Mouse (Mus musculus) midbrain, embryonic 11.5 days (tissue): Measurements from ENCODE around the gene 2610301B20Rik. TPM values are rescaled to one million over a fixed set of nuclear protein-coding genes. Genes with fewer than 3 reads are reported as not detected.
"Not testable (repeated sequence)": the region's sequence is repeated elsewhere in the genome, so short reads cannot be mapped to it uniquely, and the experiment has no call there.

ENCODE experiments used
- ATAC-seq: fragments of 200-750 bp; cut with Nextera tagmentation; 2 replicates; pipeline ENCODE4 v1.8.0; 2017; ENCODE audit warnings: moderate TSS enrichment, moderate library complexity; ENCODE audit not compliant: low FRiP score
- DNase-seq: peaks from one replicate; pipeline ENCODE4 v3.0.0; 2015; ENCODE audit warnings: low spot score; ENCODE audit errors: missing footprints
- H3K27ac ChIP-seq: fragments of 300-500 bp; sonication (generic); 2 replicates; pipeline ENCODE4 v1.5.1; 2014; ENCODE audit warnings: low read depth, low read length
- H3K27me3 ChIP-seq: fragments of 300-500 bp; sonication (generic); 2 replicates; pipeline ENCODE4 v1.6.1; 2014; ENCODE audit warnings: mild to moderate bottlenecking, low read length, moderate library complexity, mixed read lengths; ENCODE audit not compliant: control insufficient read depth, insufficient read depth
- H3K36me3 ChIP-seq: fragments of 300-500 bp; sonication (generic); 2 replicates; pipeline ENCODE4 v1.6.1; 2014; ENCODE audit warnings: mild to moderate bottlenecking, low read length, moderate library complexity, mixed read lengths; ENCODE audit not compliant: control insufficient read depth, insufficient read depth
- H3K4me1 ChIP-seq: fragments of 300-500 bp; sonication (generic); 2 replicates; pipeline ENCODE4 v1.6.1; 2014; ENCODE audit warnings: low read length; ENCODE audit not compliant: control insufficient read depth, insufficient read depth
- H3K4me2 ChIP-seq: fragments of 300-500 bp; sonication (generic); 2 replicates; pipeline ENCODE4 v1.6.1; 2014; ENCODE audit warnings: mild to moderate bottlenecking, moderate library complexity
- H3K4me3 ChIP-seq: fragments of 300-500 bp; sonication (generic); 2 replicates; pipeline ENCODE4 v1.5.1; 2014; ENCODE audit warnings: low read depth, low read length
- H3K9ac ChIP-seq: fragments of 300-500 bp; sonication (generic); 2 replicates; pipeline ENCODE4 v1.6.1; 2014; ENCODE audit warnings: low read length
- H3K9me3 ChIP-seq: fragments of 300-500 bp; sonication (generic); 2 replicates; pipeline ENCODE4 v1.6.1; 2016; ENCODE audit warnings: low read length; ENCODE audit not compliant: control insufficient read depth
- WGBS: fragments of 180-500 bp; shearing (Covaris S2); extraction: QIAGEN DNeasy Blood & Tissue Kit; methylation state at CpG from one replicate; pipeline ENCODE4 v1.1.7; 2014; 5-methylcytosine and 5-hydroxymethylcytosine counted together
- polyA plus RNA-seq: library from polyadenylated mRNA; unstranded; fragments of >200 nt; fragmentation: Nextera tagmentation; extraction: Ambion mirVana; gene quantifications from 2 replicates; pipeline ENCODE4 v1.2.1, GENCODE M21; 2014

Gene 2610301B20Rik
- polyA plus RNA-seq, 1 experiment from 2014 or later, result 63.8 TPM

DNA sequence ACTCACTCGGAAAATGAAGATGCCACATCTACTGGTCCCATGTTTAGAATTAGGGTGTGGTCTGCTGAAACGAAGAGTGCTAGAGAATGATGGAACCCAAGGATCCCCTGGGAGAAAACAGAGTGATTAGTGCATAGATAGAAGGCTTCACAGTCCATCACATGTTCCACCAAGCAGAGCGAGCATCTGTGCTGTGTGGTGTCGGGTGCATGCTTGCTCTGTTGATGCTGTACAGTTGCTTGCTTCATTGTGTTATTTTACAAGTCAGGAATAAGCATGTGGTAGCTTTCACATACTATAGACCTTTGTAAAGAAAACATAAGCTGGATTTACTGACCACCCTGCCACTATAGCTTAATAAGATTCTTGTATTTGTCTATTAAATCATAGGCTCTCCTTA, 22.0 kb downstream of the 2610301B20Rik start:
- no peak overlapping the region for H3K4me3 ChIP-seq
- ATAC-seq (no peak), DNase-seq (peak; percentile 64)
- H3K27ac ChIP-seq, result no peak overlapping the region
- H3K9me3 ChIP-seq, result no peaks in the 10 kb centered on the region
- peaks cover 2% of the 10 kb centered on the region; the same call in 1 of the 2 replicates for H3K36me3 ChIP-seq
- no peak overlapping the region for H3K4me2 ChIP-seq
- no peak overlapping the region for H3K9ac ChIP-seq
- no peaks in the 10 kb centered on the region for H3K4me1 ChIP-seq
- WGBS, result 90% methylated on average over 4 of the region's 4 CpGs
- H3K27me3 ChIP-seq, result no peaks in the 10 kb centered on the region

DNA sequence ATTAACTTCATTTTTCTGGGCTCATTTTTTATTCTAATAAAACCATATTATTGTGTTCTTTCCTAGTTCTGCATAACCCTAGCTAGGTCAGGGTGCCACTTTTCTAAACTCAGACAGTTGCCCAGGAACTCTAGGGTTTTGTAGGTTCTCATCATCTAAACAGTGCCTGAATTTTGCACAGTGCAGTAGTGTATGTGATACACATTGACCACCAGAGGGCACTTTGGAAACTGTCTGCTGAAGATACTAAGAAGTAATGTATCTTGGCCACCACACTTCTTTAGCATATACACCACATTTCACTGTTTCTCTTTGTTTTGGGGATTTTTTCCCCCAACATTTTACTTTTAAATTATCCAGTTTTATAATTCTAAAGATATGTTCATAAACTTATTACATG, 22.6 kb downstream of the 2610301B20Rik start:
- Histone ChIP-seq H3K36me3 (peaks cover 2% of the 10 kb centered on the region; the same call in 1 of the 2 replicates), H3K4me2 (no peak overlapping the region), H3K9ac (no peak overlapping the region), H3K27ac (no peak overlapping the region), H3K4me3 (no peak overlapping the region), H3K9me3 (no peaks in the 10 kb centered on the region), H3K4me1 (no peaks in the 10 kb centered on the region), H3K27me3 (no peaks in the 10 kb centered on the region)
- DNase-seq (peak; percentile 86), ATAC-seq (peak; percentile 70; the same call in 1 of the 2 replicates)

DNA sequence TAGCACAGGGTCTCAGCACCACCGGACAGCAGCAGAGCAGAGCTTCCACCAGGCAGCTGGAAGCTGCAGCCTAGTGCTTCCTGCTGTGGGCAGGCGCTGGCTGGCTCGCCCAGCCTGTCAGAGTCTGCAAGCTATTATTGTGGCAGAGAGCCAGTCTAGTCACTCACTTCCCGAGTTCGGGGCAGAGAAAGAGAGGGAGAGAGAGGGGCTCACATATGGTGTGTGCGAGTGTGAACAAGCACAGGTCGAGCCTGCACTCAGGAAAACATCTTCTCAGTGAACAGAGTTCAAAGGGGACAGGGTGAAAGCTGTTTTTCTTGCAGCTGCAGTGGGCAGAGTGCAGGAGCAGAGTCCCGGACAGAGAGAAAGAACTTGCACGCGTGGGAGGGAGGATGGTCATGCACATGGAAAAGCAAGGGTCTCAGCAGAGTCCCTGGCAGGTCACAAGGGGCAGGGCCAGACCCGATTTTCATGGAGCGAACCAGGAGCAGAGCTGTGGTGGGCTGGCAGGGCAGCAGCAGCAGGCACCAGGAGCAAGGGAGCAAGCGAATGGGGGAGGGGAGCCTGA, 31.0 kb downstream of the 2610301B20Rik start:
- no peaks in the 10 kb centered on the region for H3K27me3 ChIP-seq
- H3K4me2 ChIP-seq, result peak overlapping the region; percentile 33
- no peaks in the 10 kb centered on the region for H3K9me3 ChIP-seq
- DNase-seq, result peak; percentile 91
- no peaks in the 10 kb centered on the region for H3K36me3 ChIP-seq
- WGBS, result 6% methylated on average over 13 of the region's 13 CpGs
- ATAC-seq, result peak; percentile 71
- no peak overlapping the region for H3K4me3 ChIP-seq
- H3K4me1 ChIP-seq, result peaks cover 6% of the 10 kb centered on the region; the same call in 1 of the 2 replicates
- no peak overlapping the region for H3K27ac ChIP-seq
- H3K9ac ChIP-seq, result peak overlapping the region; percentile 34; the same call in 1 of the 2 replicates

DNA sequence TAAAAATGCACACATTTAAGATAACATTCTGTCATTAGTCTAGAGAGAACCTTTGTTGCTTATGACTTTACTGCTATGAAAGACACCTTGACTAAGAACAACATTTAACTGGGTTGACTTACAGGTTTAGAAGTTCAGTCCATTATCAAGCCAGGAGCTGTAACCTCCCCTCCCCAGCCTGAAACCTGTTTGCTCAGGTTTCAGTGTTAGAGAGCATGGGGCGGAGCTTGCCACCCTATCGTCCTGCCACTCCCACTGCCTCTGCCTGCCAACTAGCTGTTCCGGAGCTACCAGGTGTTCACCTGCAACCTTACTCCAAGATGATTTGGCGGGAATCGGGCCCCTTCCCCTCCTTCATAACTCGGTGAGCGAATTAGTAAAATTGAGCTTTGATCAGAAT, 37.1 kb downstream of the 2610301B20Rik start:
- H3K4me2 ChIP-seq, H3K4me1 ChIP-seq, H3K27ac ChIP-seq, H3K9ac ChIP-seq, H3K27me3 ChIP-seq, H3K4me3 ChIP-seq, ATAC-seq, H3K9me3 ChIP-seq, H3K36me3 ChIP-seq: not testable (repeated sequence)
- WGBS, result 52% methylated on average over 7 of the region's 7 CpGs
- peak; percentile 53 for DNase-seq

DNA sequence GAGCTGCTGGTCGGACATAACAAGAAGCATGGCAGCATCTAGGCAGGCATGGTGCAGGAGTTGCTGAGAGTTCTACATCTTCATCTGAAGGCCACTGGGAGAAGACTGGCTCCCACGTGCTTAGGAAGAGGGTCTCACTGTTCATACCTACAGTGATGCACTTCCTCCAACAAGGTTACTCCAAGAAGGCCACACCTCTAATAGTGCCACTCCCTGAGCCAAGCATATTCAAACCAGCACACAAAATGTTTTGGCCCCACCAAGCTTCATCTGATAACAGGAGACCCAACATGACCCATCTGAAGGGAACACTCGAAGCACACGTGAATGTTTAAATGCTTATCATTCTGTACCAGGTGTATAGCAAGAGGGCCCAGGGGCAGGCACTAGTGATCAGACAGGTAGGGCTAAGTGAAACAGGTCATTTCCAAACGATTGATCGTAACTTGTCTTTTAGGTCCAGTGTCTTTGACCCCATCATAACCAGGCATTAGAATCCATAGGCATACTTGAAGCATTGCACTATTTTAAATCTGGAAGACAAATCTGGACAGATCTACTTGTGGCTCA, 37.7 kb downstream of the 2610301B20Rik start:
- no peaks in the 10 kb centered on the region for H3K36me3 ChIP-seq
- H3K4me3 ChIP-seq, result no peak overlapping the region
- DNase-seq (peak; percentile 64), ATAC-seq (no peak; the same call in 1 of the 2 replicates)
- no peak overlapping the region for H3K4me2 ChIP-seq
- 80% methylated on average over 6 of the region's 6 CpGs for WGBS
- H3K9ac ChIP-seq, result no peak overlapping the region
- H3K27me3 ChIP-seq, result no peaks in the 10 kb centered on the region
- H3K27ac ChIP-seq, result no peak overlapping the region
- no peaks in the 10 kb centered on the region for H3K4me1 ChIP-seq
- H3K9me3 ChIP-seq, result no peaks in the 10 kb centered on the region

DNA sequence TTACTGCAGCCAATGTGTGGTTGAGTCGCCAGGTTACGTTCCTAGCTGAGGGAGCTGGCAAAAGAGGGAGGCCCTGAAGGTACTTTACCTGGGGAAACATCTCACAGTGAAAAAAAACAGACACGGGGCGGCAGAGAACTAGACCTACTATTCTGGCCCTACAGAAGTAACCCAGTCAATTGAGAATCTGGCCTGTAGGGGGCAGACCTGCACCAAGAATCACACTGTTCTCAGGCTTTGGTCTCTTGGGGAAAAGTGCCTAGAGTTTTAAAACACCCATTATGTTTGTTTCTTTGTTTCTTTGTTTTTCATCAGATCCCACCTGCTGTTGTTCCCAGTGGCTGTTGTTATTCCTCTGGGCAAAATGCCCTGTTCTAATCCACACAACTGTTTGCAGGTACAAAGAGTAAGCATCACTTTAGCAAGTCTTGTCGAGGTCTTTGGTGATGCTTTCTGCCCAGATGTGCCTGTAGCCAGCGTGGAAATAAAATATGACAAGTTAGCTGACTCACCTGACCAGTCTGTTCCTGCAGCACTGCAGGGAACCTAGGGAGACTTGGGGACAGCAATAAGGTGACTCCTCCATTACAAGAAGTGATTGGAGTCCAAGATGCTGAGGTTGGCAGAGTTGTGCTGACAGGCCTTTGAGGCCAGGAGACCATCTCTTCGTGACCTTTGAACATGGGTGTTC, 38.5 kb downstream of the 2610301B20Rik start:
- no peaks in the 10 kb centered on the region for H3K4me1 ChIP-seq
- no peak overlapping the region for H3K4me3 ChIP-seq
- no peaks in the 10 kb centered on the region for H3K27me3 ChIP-seq
- no peaks in the 10 kb centered on the region for H3K36me3 ChIP-seq
- ATAC-seq, result peak; percentile 90
- H3K27ac ChIP-seq, result no peak overlapping the region
- H3K4me2 ChIP-seq, result no peak overlapping the region
- no peaks in the 10 kb centered on the region for H3K9me3 ChIP-seq
- WGBS, result 27% methylated on average over 7 of the region's 7 CpGs
- H3K9ac ChIP-seq, result no peak overlapping the region
- DNase-seq, result peak; percentile 99

DNA sequence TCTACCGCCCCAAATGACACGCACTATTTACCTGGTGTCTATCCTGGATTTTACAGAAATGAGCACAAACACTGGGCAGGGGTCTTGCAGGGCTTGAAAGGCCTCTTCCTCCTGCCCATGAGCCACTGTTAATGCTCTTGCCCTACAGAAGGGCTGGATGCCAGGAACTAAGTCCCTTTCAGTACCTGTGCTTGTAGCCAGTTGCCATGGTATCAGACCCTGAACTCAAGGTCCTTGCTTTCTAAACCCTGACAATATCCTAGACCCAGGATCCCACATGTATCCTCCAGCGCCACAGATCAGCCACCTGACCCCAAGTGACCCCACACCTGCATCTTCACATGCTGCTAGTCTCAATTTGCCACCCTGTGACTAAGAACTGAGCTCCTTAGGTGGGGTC, 39.1 kb downstream of the 2610301B20Rik start:
- 79% methylated on average over 3 of the region's 3 CpGs for WGBS
- Histone ChIP-seq H3K4me2 (no peak overlapping the region), H3K27me3 (no peaks in the 10 kb centered on the region), H3K27ac (no peak overlapping the region), H3K9me3 (no peaks in the 10 kb centered on the region), H3K36me3 (no peaks in the 10 kb centered on the region), H3K4me1 (no peaks in the 10 kb centered on the region), H3K9ac (no peak overlapping the region), H3K4me3 (no peak overlapping the region)
- ATAC-seq (no peak), DNase-seq (peak; percentile 64)

DNA sequence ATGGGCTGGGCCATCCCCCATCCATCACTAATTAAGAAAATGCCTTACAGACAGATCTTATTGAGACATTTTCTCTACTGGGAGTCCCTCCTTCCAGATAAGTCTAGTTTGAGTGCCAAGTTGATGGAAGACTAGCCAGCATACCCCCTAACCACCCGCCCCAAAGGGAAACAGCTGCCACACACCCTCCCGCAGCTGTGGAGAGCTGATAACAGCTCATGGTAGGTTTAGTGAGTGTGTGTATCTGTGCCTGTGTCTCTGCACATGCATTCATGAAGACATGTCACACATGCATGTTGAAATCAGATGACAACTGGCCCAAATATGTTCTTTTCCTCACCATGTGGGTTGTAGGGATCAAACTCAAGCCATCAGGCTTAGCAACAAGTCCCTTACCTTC, 40.5 kb downstream of the 2610301B20Rik start:
- Histone ChIP-seq H3K9me3 (no peaks in the 10 kb centered on the region), H3K4me1 (no peaks in the 10 kb centered on the region), H3K27ac (no peak overlapping the region), H3K36me3 (no peaks in the 10 kb centered on the region), H3K4me2 (no peak overlapping the region), H3K27me3 (no peaks in the 10 kb centered on the region), H3K9ac (no peak overlapping the region), H3K4me3 (no peak overlapping the region)
- DNase-seq (no peak), ATAC-seq (no peak)
- WGBS, result 85% methylated on average over 2 of the region's 2 CpGs

DNA sequence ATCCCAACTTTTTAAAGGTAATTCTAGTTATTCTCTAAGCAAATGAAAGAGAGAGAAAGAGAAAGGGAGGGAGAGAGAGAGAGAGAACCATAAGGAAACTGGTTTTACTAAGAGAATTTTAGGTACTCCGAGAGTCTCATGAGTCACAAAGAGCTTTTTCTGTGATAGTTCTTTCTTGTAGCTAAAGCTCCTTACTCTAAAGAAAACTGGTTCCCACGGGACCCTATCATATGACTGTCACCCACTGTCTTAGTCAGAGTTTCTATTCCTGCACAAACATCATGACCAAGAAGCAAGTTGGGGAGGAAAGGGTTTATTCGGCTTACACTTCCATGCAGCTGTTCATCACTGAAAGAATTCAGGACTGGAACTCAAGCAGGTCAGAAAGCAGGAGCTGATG, 41.0 kb downstream of the 2610301B20Rik start:
- Histone ChIP-seq H3K27me3 (no peaks in the 10 kb centered on the region), H3K27ac (no peak overlapping the region), H3K4me2 (no peak overlapping the region), H3K9ac (no peak overlapping the region), H3K4me3 (no peak overlapping the region), H3K4me1 (no peaks in the 10 kb centered on the region), H3K9me3 (no peaks in the 10 kb centered on the region), H3K36me3 (no peaks in the 10 kb centered on the region)
- DNase-seq (peak; percentile 19), ATAC-seq (no peak)
- WGBS, result 86% methylated on average over 3 of the region's 3 CpGs
